Mouse (Mus musculus): ENCODE data around the gene Gm4565. TPM values are rescaled to one million over a fixed set of nuclear protein-coding genes. Genes with fewer than 3 reads are reported as not detected.

Gm4565 gene
- not detected in 2 replicates for polyA plus RNA-seq (2015; fragmentation: Nextera tagmentation; extraction: Ambion mirVana)

DNA sequence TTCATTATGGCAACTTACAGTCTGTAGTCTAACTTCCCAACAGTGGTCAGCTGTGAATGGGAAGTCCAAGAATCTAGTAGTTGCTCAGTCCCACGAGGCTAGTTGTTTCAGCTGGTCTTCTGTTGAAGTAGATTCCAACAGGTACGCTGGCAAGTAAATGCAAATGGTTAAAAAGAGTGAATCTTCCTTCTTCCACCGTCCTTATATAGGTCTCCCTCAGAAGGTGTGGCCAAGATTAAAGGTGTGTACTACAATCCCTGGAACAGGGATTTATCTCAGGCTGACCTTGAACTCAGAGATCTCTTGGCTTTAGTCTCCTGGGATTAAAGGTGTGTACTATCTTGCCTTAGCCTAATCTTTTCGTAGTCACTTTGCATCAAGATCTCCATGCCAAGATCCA is at the start of gene Gm4565:
TSS of gene Gm4565 (minus strand) at position 101 of the 400 bp plus-strand sequence.

DNA sequence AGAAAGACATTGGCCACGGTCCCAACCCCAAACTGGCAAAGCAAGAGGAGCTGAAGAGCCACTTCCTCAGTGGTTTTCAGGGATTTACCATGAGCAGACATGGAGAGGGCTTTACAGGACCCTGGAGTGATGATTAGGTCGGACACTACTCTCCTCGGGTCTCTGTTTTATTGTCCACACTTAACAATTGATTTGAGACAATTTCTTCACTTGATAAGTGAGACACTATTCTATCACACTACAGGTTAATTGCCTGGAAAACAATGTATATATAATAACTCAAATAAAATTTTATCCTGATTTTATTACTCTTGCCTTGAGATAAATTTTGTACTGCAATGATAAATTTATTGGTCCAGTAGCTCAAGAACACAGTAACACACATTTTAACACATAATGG is 22.7 kb downstream of the Gm4565 start, which contains the start of gene Gm4201:
TSS of gene Gm4201 (minus strand) at position 101 of the 400 bp plus-strand sequence.

DNA sequence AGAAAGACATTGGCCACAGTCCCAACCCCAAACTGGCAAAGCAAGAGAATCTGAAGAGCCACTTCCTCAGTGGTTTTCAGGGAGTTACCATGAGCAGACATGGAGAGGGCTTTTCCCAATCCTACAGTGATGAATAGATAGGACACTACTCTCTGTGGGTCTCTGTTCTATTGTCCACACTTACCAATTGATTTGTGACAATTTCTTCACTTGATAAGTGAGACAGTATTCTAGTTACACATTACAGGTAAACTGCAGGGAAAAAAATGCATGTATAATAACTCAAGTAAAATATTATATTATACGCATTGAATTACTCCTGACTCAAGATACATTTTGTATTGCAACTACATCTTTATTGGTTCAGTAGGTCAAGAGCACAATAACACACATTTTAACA is 53.1 kb downstream of the Gm4565 start, which contains the start of gene Gm8677:
TSS of gene Gm8677 (minus strand) at position 101 of the 400 bp plus-strand sequence.

Other genes with a start within 250 kb of the Gm4565 start
- gene Gm8660, start 217.1 kb downstream of the Gm4565 start, polyA plus RNA-seq (2015; fragmentation: Nextera tagmentation; extraction: Ambion mirVana) = not detected in 2 replicates
- gene Vmn1r148, start 174.5 kb downstream of the Gm4565 start, polyA plus RNA-seq (2015; fragmentation: Nextera tagmentation; extraction: Ambion mirVana) = not detected in 2 replicates
- gene Vmn1r149, start 149.9 kb downstream of the Gm4565 start, polyA plus RNA-seq (2015; fragmentation: Nextera tagmentation; extraction: Ambion mirVana) = not detected in 2 replicates
- gene Gm10665, start 124.1 kb downstream of the Gm4565 start, polyA plus RNA-seq (2015; fragmentation: Nextera tagmentation; extraction: Ambion mirVana) = not detected in 2 replicates
- not detected in 2 replicates for gene Vmn1r151, start 88.4 kb downstream of the Gm4565 start, polyA plus RNA-seq (2015; fragmentation: Nextera tagmentation; extraction: Ambion mirVana)
- not detected in 2 replicates for gene Vmn1r152, start 65.2 kb downstream of the Gm4565 start, polyA plus RNA-seq (2015; fragmentation: Nextera tagmentation; extraction: Ambion mirVana)
- not detected in 2 replicates for gene Gm8677, start 53.2 kb downstream of the Gm4565 start, polyA plus RNA-seq (2015; fragmentation: Nextera tagmentation; extraction: Ambion mirVana)
- gene Gm4201, start 22.8 kb downstream of the Gm4565 start, polyA plus RNA-seq (2015; fragmentation: Nextera tagmentation; extraction: Ambion mirVana) = not detected in 2 replicates
- not detected in 2 replicates for gene Vmn1r155, start 69.9 kb upstream of the Gm4565 start, polyA plus RNA-seq (2015; fragmentation: Nextera tagmentation; extraction: Ambion mirVana)
- not detected in 2 replicates for gene Gm8693, start 104.2 kb upstream of the Gm4565 start, polyA plus RNA-seq (2015; fragmentation: Nextera tagmentation; extraction: Ambion mirVana)
- gene Gm4567, start 131.6 kb upstream of the Gm4565 start, polyA plus RNA-seq (2015; fragmentation: Nextera tagmentation; extraction: Ambion mirVana) = not detected in 2 replicates
- not detected in 2 replicates for gene Vmn1r157, start 173.6 kb upstream of the Gm4565 start, polyA plus RNA-seq (2015; fragmentation: Nextera tagmentation; extraction: Ambion mirVana)
- not detected in 2 replicates for gene Vmn1r158, start 202.7 kb upstream of the Gm4565 start, polyA plus RNA-seq (2015; fragmentation: Nextera tagmentation; extraction: Ambion mirVana)